Mouse (Mus musculus) neural tube, postnatal 0 days (tissue): ENCODE measurements around the gene Gm19426. TPM values are rescaled to one million over a fixed set of nuclear protein-coding genes. Genes with fewer than 3 reads are reported as not detected.

ENCODE experiments used
- microRNA counts: library from miRNA; unstranded; fragments of <30 nt; microRNA quantifications from one replicate; lab custom pipeline; 2015
- microRNA-seq: library from miRNA; unstranded; fragments of <30 nt; microRNA quantifications from one replicate; pipeline ENCODE4, GENCODE M21; 2016
- polyA plus RNA-seq: library from polyadenylated mRNA; unstranded; fragments of >200 nt; fragmentation: Nextera tagmentation; extraction: Ambion mirVana; gene quantifications from 2 replicates; pipeline ENCODE4 v1.2.1, GENCODE M21; 2015

Gm19426 gene
- polyA plus RNA-seq, result 5.2 and 5.3 TPM in 2 replicates

DNA sequence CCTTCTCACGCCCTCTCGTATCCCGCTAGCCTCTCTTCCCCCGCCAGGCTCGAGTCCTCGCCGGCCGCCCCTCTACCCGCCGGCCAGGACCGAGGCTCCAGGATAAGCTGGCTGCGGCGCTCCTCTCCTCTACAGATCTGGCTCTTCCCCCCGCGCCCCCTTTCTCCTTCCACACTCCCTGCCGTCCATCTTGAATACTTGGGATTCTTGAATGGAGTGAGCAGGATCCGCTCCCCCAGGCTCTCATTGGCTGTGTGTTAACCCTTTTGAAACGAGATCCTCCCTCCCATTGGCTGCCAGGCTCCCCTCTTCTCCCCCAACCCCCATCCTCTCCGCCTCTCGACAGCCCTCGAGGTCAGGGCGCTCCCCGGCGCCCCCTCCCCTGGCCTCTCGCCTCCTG, at the start of gene Gm19426:
TSS of gene Gm19426 (minus strand) at position 95 of the 400 bp plus-strand sequence.

DNA sequence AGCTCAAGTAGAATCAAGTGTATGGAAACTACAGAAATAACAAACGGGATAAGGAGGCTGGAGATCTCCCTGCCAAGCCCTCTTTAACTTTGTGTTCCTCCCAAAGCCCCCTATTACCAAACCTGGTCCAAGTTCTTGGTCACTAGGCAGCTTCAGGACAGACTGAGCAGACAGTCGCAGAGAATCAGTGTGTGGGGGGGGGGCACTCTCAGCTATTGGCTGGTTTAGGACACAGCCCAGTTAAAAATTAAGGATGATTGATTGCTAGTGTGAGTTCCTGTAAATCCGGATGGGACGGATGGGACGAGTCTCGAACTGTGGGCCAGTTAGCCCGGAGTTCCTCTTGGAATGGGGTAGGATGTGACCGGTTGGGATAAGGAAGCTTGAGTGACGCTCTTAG, 31.8 kb upstream of the Gm19426 start, which contains the start of gene Serping1:
TSS of gene Serping1 (minus strand) at position 204 of the 400 bp plus-strand sequence.

DNA sequence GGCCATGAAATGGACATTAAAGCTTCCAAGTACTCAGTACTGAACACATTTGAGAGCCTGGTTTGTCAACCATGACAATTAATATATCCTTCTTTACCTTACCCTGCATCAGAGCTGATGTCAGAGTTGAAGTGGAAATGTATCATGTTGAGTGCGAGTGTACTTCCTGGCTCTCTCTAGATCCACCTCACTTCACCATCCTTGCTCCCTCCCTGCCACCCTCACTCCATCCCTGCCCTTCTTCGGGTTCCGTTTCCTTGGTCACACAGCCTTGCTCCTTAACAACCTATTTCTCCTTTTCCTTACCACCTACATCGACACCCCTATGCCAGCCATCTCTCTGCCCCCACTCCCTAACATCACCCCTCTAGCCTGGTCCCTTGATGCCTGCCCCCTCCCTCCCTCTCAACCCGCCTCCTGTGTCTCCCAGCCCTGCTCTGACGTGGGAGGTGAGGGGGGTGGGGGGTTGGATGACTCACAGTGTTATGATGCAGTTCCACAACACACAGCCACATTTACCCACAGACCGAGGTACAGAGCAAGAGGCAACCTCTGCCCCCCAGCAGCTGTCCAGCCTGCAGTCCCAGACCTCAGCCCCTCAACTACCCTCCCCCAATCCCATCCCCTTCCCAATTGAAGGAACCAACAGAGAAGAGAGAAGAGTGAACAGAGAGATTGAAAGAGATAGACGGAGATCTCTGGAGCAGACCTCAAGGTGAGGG, 9.7 kb downstream of the Gm19426 start, which contains the start of gene Ypel4:
TSS of gene Ypel4 (plus strand) at position 480 of the 722 bp plus-strand sequence.

DNA sequence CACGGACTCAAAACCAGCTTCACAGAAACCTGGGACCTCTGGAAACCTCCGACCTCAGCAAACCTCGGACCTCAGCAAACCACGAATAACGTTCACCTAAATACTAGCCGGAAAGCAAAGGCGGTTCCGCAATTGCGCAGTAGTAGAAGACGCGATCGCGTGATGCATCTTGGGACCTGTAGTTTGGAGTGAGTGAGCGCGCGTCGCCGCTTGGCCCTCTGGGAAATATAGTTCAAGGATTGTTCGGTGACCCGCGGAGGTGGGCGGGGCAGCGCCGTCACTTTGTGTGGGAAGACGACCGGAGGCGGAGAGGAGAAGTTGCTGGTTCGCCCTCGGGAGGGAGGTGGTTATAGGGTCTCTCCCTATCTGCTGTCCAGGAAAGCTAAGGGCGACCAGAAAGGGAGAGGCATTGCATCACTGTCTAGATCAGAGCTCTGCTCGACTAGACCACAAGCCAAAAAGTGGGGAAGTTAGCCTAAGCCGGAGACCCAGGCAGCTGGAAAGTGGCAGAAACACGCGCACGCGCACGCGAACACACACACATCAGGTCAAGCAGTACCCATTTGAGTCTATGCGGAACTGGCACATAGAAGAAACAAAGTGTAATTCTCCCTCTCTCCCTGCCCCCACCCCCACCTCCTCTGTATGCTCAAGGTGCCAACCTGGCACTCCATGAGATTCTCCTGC, 16.1 kb downstream of the Gm19426 start, which contains the start of gene Clp1:
TSS of gene Clp1 (minus strand) at position 179 of the 687 bp plus-strand sequence.

DNA sequence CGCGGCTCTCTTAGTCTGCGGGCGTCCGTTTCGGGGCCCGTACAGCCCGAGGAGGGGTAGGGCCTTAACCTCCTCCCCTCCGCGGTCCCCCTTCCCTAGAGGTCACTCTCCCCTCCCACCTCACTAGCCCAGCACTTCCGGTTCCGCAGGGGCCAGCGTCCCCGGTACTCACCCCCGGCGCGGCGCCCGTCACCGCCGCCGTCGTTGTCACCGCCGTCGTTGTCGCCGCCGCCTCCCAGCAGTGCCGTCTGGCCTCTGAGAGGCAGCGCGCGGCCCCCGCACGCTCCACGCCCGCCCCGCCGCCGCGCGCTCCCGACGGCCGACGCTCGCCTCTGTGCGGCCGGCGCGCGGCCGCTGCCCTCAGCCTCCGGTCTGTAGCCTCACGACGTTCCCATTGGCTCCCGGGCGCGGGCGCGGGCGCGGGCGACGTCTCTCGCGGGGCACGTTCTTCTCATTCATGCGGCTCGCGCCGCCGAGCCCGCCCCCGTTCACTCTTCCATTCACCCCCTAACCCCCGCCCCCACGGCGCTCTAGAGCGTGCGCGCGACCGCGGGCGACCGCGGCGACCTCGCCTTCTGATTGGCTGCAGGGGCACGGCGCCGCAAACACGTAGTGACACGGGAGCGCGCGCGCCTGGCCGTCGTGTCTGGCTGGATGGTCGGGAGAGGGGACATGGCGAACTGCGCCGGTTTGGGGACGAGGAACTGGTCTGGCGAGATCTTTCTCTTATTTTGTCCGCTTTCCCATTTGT, 28.5 kb downstream of the Gm19426 start, which contains the start of gene Zdhhc5:
TSS of gene Zdhhc5 (minus strand) at position 370 of the 751 bp plus-strand sequence.

MicroRNAs encoded within 50 kb of the gene (microRNA counts, 519-probe panel; counts per million panel counts)
- 6,787 counts per million, percentile 93 among the panel's probes with 10 or more counts for microRNA mmu-miR-130a (lab: Ali Mortazavi, UCI)

Small RNA genes lying within 50 kb of the gene (microRNA-seq; reads per million reads assigned to microRNA genes)
- 15,795 reads per million, percentile 98 among the genes with 10 or more reads in this experiment for gene Mir130a

Other genes with a start within 250 kb of the Gm19426 start
- gene Ctnnd1, start 92.9 kb downstream of the Gm19426 start, polyA plus RNA-seq, result 12.9 and 13.6 TPM in 2 replicates
- 0.17 and 0.27 TPM in 2 replicates for gene Btbd18, start 84.6 kb downstream of the Gm19426 start, polyA plus RNA-seq
- 194 and 200 TPM in 2 replicates for gene Selenoh, start 72.9 kb downstream of the Gm19426 start, polyA plus RNA-seq
- not detected in 2 replicates for gene Gm28635, start 65.6 kb downstream of the Gm19426 start, polyA plus RNA-seq
- 50.0 and 50.1 TPM in 2 replicates for gene Med19, start 65.3 kb downstream of the Gm19426 start, polyA plus RNA-seq
- 316 and 326 TPM in 2 replicates for gene Tmx2, start 64.5 kb downstream of the Gm19426 start, polyA plus RNA-seq
- gene Zdhhc5, start 28.5 kb downstream of the Gm19426 start, polyA plus RNA-seq, result 14.1 and 16.3 TPM in 2 replicates
- gene Clp1, start 16.3 kb downstream of the Gm19426 start, polyA plus RNA-seq, result 13.3 and 14.9 TPM in 2 replicates
- 10.1 and 12.0 TPM in 2 replicates for gene Ypel4, start 9.6 kb downstream of the Gm19426 start, polyA plus RNA-seq
- 41.5 and 57.2 TPM in 2 replicates for gene Serping1, start 31.8 kb upstream of the Gm19426 start, polyA plus RNA-seq
- gene Ube2l6, start 55.2 kb upstream of the Gm19426 start, polyA plus RNA-seq, result 17.3 and 18.4 TPM in 2 replicates
- 0.14 TPM in 1 of 2 replicates, not detected in the other for gene Smtnl1, start 79.0 kb upstream of the Gm19426 start, polyA plus RNA-seq
- gene Timm10, start 83.3 kb upstream of the Gm19426 start, polyA plus RNA-seq, result 98.0 and 101 TPM in 2 replicates
- 0.75 and 1.2 TPM in 2 replicates for gene Slc43a1, start 95.2 kb upstream of the Gm19426 start, polyA plus RNA-seq
- gene Rtn4rl2, start 143.1 kb upstream of the Gm19426 start, polyA plus RNA-seq, result 2.7 and 3.7 TPM in 2 replicates
- gene Slc43a3, start 192.9 kb upstream of the Gm19426 start, polyA plus RNA-seq, result 4.3 and 4.5 TPM in 2 replicates
- gene Prg2, start 236.8 kb upstream of the Gm19426 start, polyA plus RNA-seq, result not detected in 2 replicates
- gene Prg3, start 244.6 kb upstream of the Gm19426 start, polyA plus RNA-seq, result not detected in 2 replicates